Mouse (Mus musculus) liver, embryonic 14.5 days (tissue): ENCODE results near the gene Erlin1.

ENCODE experiments used
- CTCF ChIP-seq: IDR thresholded peaks from 2 replicates; pipeline ENCODE4 v1.5.1; 2016; ENCODE audit warnings: antibody characterized with exemption, low read depth, control low read depth
- EP300 ChIP-seq: IDR thresholded peaks from 2 replicates; pipeline ENCODE4 v1.6.1; 2016; ENCODE audit warnings: antibody characterized with exemption, low read depth

GRCm38 (mm10) chr19:44019739-44020138 lies 49.8 kb downstream of the Erlin1 start:
- TF ChIP-seq CTCF (no peak), EP300 (no peak)
